Mouse (Mus musculus): ENCODE data around the gene Zfp871.

GRCm38 (mm10) chr17:32722771-32723170, 65.3 kb downstream of the Zfp871 start:
- TF ChIP-seq CTCF (IDR thresholded peaks at IDR 0.05; ENCODE audit: control insufficient read depth, insufficient read depth, low read length) (no peak), POLR2A (IDR thresholded peaks at IDR 0.05; ENCODE audit: borderline replicate concordance, control insufficient read depth, low read depth, low read length) (no peak)

Data from bone marrow, adult 2 months (tissue).